Mouse (Mus musculus) embryonic facial prominence, embryonic 12.5 days (tissue): ENCODE results near the gene Gm21411. TPM values are rescaled to one million over a fixed set of nuclear protein-coding genes. Genes with fewer than 3 reads are reported as not detected.
"Not testable (repeated sequence)": the region's sequence is repeated elsewhere in the genome, so short reads cannot be mapped to it uniquely, and the experiment has no call there.

Experiments
- ATAC-seq: fragments of 200-750 bp; cut with Nextera tagmentation; 2 replicates; pipeline ENCODE4 v1.8.0; 2017; ENCODE audit not compliant: insufficient number of reproducible peaks, insufficient read depth, low FRiP score, low TSS enrichment
- H3K27ac ChIP-seq: fragments of 300-500 bp; sonication (generic); 2 replicates; pipeline ENCODE4 v1.5.1; 2016; ENCODE audit warnings: mild to moderate bottlenecking
- H3K27me3 ChIP-seq: fragments of 300-500 bp; sonication (generic); 2 replicates; pipeline ENCODE4 v1.6.1; 2016; ENCODE audit warnings: mild to moderate bottlenecking, moderate library complexity
- H3K36me3 ChIP-seq: fragments of 300-500 bp; sonication (generic); 2 replicates; pipeline ENCODE4 v1.6.1; 2016; ENCODE audit warnings: mild to moderate bottlenecking
- H3K4me1 ChIP-seq: fragments of 300-500 bp; sonication (generic); 2 replicates; pipeline ENCODE4 v1.6.1; 2016
- H3K4me2 ChIP-seq: fragments of 300-500 bp; sonication (generic); replicated peaks from 2 replicates; pipeline ENCODE4 v1.6.1; 2016; ENCODE audit warnings: mild to moderate bottlenecking, moderate library complexity
- H3K4me3 ChIP-seq: fragments of 300-500 bp; sonication (generic); 2 replicates; pipeline ENCODE4 v1.5.1; 2016; ENCODE audit warnings: mild to moderate bottlenecking
- H3K9ac ChIP-seq: fragments of 300-500 bp; sonication (generic); 2 replicates; pipeline ENCODE4 v1.6.1; 2016; ENCODE audit warnings: mild to moderate bottlenecking, moderate library complexity
- H3K9me3 ChIP-seq: fragments of 300-500 bp; sonication (generic); 2 replicates; pipeline ENCODE4 v1.6.1; 2016; ENCODE audit warnings: mild to moderate bottlenecking, moderate library complexity
- WGBS: fragments of 180-500 bp; shearing (Covaris S2); methylation state at CpG from one replicate; pipeline ENCODE4 v1.1.7; 2016; 5-methylcytosine and 5-hydroxymethylcytosine counted together
- polyA plus RNA-seq: library from polyadenylated mRNA; unstranded; fragments of >200 nt; fragmentation: Nextera tagmentation; extraction: Ambion mirVana; gene quantifications from 2 replicates; pipeline ENCODE4 v1.2.1, GENCODE M21; 2016

Gm21411 gene
- polyA plus RNA-seq, result not detected in 2 replicates

- ATAC-seq, H3K9ac ChIP-seq, H3K4me1 ChIP-seq, H3K27me3 ChIP-seq, H3K9me3 ChIP-seq, H3K4me3 ChIP-seq, H3K27ac ChIP-seq, H3K4me2 ChIP-seq, H3K36me3 ChIP-seq: not testable (repeated sequence)
- whole genome bisulfite sequencing, result 79% methylated on average over 9 of the region's 9 CpGs
Measured at GRCm38 (mm10) chr4:146909386-146910137, at the start of gene Gm21411. Gm21411 (minus strand) TSS chr4:146909590.

GRCm38 (mm10) chr4:146941691-146942090 lies 32.3 kb upstream of the Gm21411 start:
- not testable (repeated sequence) for ATAC-seq, H3K9ac ChIP-seq, H3K27ac ChIP-seq, H3K36me3 ChIP-seq, H3K4me2 ChIP-seq, H3K4me3 ChIP-seq, H3K27me3 ChIP-seq, H3K4me1 ChIP-seq
- 60% methylated on average over 32 of the region's 32 CpGs for WGBS
- H3K9me3 ChIP-seq, result peaks cover 11% of the 10 kb centered on the region; the same call in 1 of the 2 replicates

GRCm38 (mm10) chr4:146932311-146933082 lies 23.1 kb upstream of the Gm21411 start:
- Histone ChIP-seq H3K36me3 (no peaks in the 10 kb centered on the region), H3K4me2 (peak overlapping the region; percentile 49), H3K4me1 (no peaks in the 10 kb centered on the region), H3K4me3 (peak overlapping the region; percentile 30), H3K27me3 (peaks cover 12% of the 10 kb centered on the region), H3K9ac (no peak overlapping the region), H3K27ac (no peak overlapping the region), H3K9me3 (peaks cover 13% of the 10 kb centered on the region)
- WGBS, result 9% methylated on average over 73 of the region's 77 CpGs
- no peak for ATAC-seq

GRCm38 (mm10) chr4:146915196-146915595 lies 5.8 kb upstream of the Gm21411 start:
- Histone ChIP-seq H3K36me3 (no peaks in the 10 kb centered on the region), H3K27me3 (no peaks in the 10 kb centered on the region), H3K4me3 (no peak overlapping the region), H3K27ac (no peak overlapping the region), H3K4me2 (no peak overlapping the region), H3K4me1 (no peaks in the 10 kb centered on the region), H3K9me3 (peaks cover 8% of the 10 kb centered on the region; the same call in 1 of the 2 replicates), H3K9ac (no peak overlapping the region)
- ATAC-seq, result no peak
- 90% methylated on average over 3 of the region's 3 CpGs for WGBS

- not testable (repeated sequence) for H3K4me3 ChIP-seq, H3K4me2 ChIP-seq, H3K27ac ChIP-seq, H3K27me3 ChIP-seq, H3K36me3 ChIP-seq, ATAC-seq, H3K9ac ChIP-seq, H3K9me3 ChIP-seq, H3K4me1 ChIP-seq
- 91% methylated on average over 1 of the region's 1 CpGs for WGBS
Measured at GRCm38 (mm10) chr4:146908131-146908530, 1.3 kb downstream of the Gm21411 start.

- H3K4me2 ChIP-seq, ATAC-seq, H3K36me3 ChIP-seq, H3K27ac ChIP-seq, H3K9me3 ChIP-seq, H3K27me3 ChIP-seq, H3K4me1 ChIP-seq, H3K4me3 ChIP-seq, H3K9ac ChIP-seq: not testable (repeated sequence)
- WGBS, result 84% methylated on average over 2 of the region's 2 CpGs
Measured at GRCm38 (mm10) chr4:146904782-146905181, 4.6 kb downstream of the Gm21411 start.

- H3K9ac ChIP-seq, H3K4me3 ChIP-seq, H3K9me3 ChIP-seq, H3K27ac ChIP-seq, H3K4me1 ChIP-seq, H3K36me3 ChIP-seq, ATAC-seq, H3K27me3 ChIP-seq, H3K4me2 ChIP-seq: not testable (repeated sequence)
- WGBS, result 52% methylated on average over 3 of the region's 3 CpGs
Measured at GRCm38 (mm10) chr4:146903126-146903525, 6.3 kb downstream of the Gm21411 start.

Other genes starting within 250 kb of the Gm21411 start
- not detected in 2 replicates for gene Zfp989, start 62.4 kb upstream of the Gm21411 start, polyA plus RNA-seq
- gene Rex2, start 112.3 kb upstream of the Gm21411 start, polyA plus RNA-seq, result 0.06 TPM in 1 of 2 replicates, not detected in the other
- gene Zfp991, start 222.4 kb upstream of the Gm21411 start, polyA plus RNA-seq, result 8.0 TPM in 2 replicates